Mouse (Mus musculus) testis, postnatal 14 days (tissue): Measurements from ENCODE around the gene Cfap43.

ENCODE experiments used
- DNase-seq: peaks from one replicate; pipeline ENCODE4 v3.0.0; 2021; ENCODE audit warnings: low spot score

Cfap43 gene

GRCm38 (mm10) chr19:47790316-47791020 is 128.6 kb downstream of the Cfap43 start:
- no peak for DNase-seq

- no peak for DNase-seq
These were observed 135.2 kb downstream of the Cfap43 start for GRCm38 (mm10) chr19:47783898-47784297.

GRCm38 (mm10) chr19:47780972-47781371 is 138.1 kb downstream of the Cfap43 start:
- DNase-seq: no peak

- DNase-seq: no peak
These were observed 138.9 kb downstream of the Cfap43 start for GRCm38 (mm10) chr19:47780145-47780544.

GRCm38 (mm10) chr19:47777847-47778246 is 141.2 kb downstream of the Cfap43 start:
- DNase-seq: no peak

GRCm38 (mm10) chr19:47755625-47756024 is 163.5 kb downstream of the Cfap43 start:
- DNase-seq: peak; percentile 25

- no peak for DNase-seq
These were observed 164.2 kb downstream of the Cfap43 start for GRCm38 (mm10) chr19:47754931-47755330.

- no peak for DNase-seq
These were observed 165.2 kb downstream of the Cfap43 start for GRCm38 (mm10) chr19:47753921-47754320.

- no peak for DNase-seq
These were observed 166.6 kb downstream of the Cfap43 start for GRCm38 (mm10) chr19:47752456-47752855.

- DNase-seq: no peak
These were observed 168.7 kb downstream of the Cfap43 start for GRCm38 (mm10) chr19:47750391-47750790.

GRCm38 (mm10) chr19:47748950-47749349 is 170.1 kb downstream of the Cfap43 start:
- DNase-seq: no peak

- no peak for DNase-seq
These were observed 172.0 kb downstream of the Cfap43 start for GRCm38 (mm10) chr19:47747072-47747471.

- peak; percentile 78 for DNase-seq
These were observed 187.2 kb downstream of the Cfap43 start for GRCm38 (mm10) chr19:47731931-47732330.

GRCm38 (mm10) chr19:47731071-47731881 is 187.8 kb downstream of the Cfap43 start, which contains the start of gene Sfr1:
TSS of gene Sfr1 (plus strand) at chr19:47731682.
- DNase-seq: peak; percentile 99

- DNase-seq: peak; percentile 79
These were observed 188.4 kb downstream of the Cfap43 start for GRCm38 (mm10) chr19:47730691-47731070.

- no peak for DNase-seq
These were observed 193.4 kb downstream of the Cfap43 start for GRCm38 (mm10) chr19:47725643-47726140.

GRCm38 (mm10) chr19:47724903-47725302 is 194.2 kb downstream of the Cfap43 start:
- DNase-seq: peak; percentile 64

GRCm38 (mm10) chr19:47722471-47722870 is 196.6 kb downstream of the Cfap43 start:
- peak; percentile 72 for DNase-seq

- DNase-seq: no peak
These were observed 199.9 kb downstream of the Cfap43 start for GRCm38 (mm10) chr19:47719147-47719546.

- no peak for DNase-seq
These were observed 202.9 kb downstream of the Cfap43 start for GRCm38 (mm10) chr19:47716144-47716543.

GRCm38 (mm10) chr19:47713457-47713856 is 205.6 kb downstream of the Cfap43 start:
- DNase-seq: no peak

GRCm38 (mm10) chr19:47710376-47710775 is 208.7 kb downstream of the Cfap43 start:
- no peak for DNase-seq

GRCm38 (mm10) chr19:47705772-47706309 is 213.2 kb downstream of the Cfap43 start:
- DNase-seq: no peak
